Mouse (Mus musculus): ENCODE measurements around the gene Tmem258.
"Not testable (repeated sequence)": the region's sequence is repeated elsewhere in the genome, so short reads cannot be mapped to it uniquely, and the experiment has no call there.

Gene Tmem258

DNA sequence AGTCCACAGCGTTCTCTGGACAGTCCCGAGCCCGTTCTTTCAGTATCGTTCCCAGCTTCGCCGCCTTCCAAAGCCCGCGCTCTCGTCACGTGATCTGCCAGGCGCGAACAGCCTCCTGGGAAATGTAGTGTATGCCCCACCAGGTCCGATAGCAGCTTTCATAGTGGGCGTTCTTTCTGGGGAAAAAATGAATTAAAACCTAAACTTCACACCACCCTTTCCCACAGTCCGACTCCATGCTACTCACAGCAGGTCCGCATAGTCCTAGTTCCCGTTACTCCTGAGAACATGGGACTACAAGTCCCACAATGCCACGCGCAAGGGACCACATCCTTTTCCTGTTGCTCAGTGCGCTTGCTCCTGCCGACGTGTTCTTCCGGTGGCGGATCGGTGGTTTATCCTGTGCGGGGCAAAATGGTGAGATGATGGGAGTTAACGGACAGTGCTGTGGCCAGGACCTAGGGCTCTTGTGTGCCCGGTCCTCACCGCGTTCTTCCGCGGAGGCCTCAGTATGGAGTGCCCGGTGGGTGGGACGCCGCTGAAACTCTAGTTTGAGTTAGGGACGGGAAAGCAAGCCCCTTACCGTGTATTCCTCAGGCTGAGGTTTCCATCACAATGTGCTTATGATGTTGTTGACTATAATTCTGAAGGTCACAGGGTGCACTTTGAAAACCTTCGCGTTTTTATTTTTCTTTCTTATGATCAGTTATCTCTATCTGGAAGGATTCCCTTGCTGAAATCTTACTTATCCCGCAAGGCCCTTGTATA lies at the start of gene Tmem258, which contains the start of gene Fen1:
Gene Tmem258 (plus strand): TSS at position 167 of the 768 bp plus-strand sequence.
Gene Fen1 (minus strand): TSS at position 322 of the 768 bp plus-strand sequence.
- peak; percentile 85 to 90 for DNase-seq (ENCODE audit: low spot score in 2 of 2)

DNA sequence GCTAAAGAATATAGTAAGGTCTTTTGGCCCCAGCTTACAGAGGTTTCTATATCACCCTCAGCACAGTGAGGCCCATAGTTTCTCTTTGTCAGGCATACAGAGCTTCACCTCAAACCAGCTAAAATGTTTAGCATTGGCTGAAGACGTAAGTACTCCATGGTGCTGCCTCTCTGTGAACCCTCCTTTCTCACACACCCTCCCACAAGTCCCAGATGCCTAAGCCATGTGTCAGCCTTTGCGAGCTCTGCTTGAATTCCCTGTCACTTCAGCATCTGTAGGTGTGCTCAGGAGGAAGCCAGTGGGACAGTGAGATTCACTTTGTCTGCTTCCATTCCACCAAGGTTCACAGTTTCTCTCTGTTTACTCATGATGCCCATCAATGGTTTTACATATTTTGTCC lies 46.1 kb upstream of the Tmem258 start:
- no peak for DNase-seq (ENCODE audit: low spot score in 2 of 2)

DNA sequence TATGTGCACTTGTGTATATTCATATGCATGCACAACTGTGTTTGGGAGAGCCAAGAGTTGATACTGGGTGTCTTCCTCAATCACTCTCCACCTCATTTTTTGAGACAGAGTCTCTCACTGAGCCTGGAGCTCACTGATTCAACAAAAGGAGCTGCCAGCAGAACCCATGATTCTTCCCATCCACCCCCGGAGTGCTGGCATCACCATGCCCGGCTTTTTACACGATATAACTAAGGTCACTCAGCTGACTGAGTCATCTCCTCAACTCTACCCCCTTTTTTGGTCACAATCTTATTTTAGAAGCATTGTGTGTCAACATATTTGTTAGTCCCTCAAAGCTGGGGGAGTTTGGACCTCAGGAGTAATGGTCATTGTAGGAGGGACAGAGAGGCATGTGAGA lies 39.9 kb upstream of the Tmem258 start:
- DNase-seq (ENCODE audit: low spot score in 2 of 2) = no peak

DNA sequence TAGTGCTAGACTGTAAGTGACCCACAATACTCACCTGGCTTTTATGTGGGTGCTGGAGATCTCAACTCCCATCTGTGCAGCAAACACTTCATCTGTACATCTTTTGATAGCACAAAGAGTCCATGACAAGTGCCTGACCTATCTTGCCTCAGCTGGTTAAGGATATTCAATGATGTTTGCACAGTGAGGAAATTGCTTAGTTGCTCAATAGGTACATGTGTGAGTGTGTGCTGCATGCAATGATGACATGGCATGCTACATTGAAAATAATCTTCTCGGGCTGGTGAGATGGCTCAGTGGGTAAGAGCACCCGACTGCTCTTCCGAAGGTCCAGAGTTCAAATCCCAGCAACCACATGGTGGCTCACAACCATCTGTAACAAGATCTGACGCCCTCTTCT lies 37.9 kb upstream of the Tmem258 start:
- DNase-seq (ENCODE audit: low spot score in 2 of 2) = not testable (repeated sequence)

DNA sequence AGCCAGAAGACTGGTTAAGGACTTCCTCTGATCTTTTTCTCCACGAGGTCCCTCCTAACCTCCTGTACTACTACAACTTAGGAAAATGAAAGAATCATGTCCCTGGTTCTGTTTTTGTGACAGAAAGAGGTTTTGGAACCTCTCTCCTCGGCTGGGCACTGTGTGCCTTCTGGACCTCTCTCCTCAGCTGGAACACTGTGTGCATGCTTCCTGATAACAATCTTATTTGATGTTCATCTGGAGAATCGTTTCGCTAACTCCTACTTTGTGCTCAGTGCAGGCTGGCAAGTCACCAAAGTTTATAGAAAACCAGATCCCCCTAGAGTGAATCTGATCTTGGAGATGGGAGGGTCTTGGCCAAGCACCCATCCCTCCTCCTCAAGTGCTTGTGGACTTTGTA lies 36.7 kb upstream of the Tmem258 start:
- DNase-seq (ENCODE audit: low spot score in 2 of 2) = no peak

DNA sequence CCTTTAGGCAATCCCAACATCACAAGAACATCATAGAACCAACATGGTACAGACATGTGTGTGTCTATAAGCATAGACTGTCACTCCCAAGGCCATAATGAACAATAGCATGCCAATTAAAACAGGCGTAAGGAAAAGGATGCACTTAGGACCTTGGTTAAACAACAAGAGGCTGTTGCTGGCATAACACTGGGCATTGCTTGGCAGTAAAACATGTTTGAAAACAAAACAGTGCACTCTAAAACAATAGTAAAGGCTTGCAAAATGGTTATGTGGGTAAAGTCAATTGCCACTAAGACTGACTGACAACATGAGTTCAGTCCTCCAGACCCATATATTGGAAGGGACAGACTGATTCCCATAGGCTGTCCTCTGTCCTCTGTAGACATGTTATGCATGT lies 35.9 kb upstream of the Tmem258 start:
- no peak for DNase-seq (ENCODE audit: low spot score in 2 of 2)

DNA sequence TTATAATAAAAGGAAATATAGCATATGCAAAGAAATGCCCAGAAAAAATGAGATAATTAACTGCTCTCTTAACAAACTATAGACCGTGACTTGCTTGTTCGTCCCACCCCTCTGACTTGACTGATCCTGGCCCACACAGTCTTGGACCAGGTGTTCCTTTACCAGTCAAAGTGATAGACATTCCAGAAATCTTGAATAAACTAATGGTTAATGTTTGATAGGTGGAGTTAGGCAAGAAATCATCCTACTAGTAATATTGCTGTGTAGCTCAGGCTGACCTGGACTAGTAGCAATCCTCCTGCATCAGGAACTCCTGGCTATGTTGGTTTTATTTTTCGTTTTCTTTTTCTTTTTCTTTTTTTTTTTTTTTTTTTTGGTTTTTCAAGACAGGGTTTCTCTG lies 35.4 kb upstream of the Tmem258 start:
- DNase-seq (ENCODE audit: low spot score in 2 of 2) = no peak

DNA sequence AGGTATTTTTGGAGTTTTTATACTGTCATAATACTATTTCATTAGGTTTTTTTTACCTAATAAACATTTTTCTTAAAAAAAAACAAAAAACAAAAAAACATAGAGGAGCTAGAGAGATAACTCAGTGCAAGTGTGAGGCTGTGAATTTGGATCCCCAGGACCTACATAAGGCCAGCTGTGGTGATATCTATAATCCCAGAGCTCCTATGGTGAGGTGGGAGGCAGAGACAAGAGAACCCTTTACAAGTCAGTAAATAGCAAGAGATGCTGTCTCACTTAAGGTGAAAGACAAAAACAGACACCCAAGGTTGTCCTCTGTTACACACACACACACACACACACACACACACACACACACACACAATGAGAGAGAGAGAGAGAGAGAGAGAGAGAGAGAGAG lies 34.6 kb upstream of the Tmem258 start:
- no peak for DNase-seq (ENCODE audit: low spot score in 2 of 2)

DNA sequence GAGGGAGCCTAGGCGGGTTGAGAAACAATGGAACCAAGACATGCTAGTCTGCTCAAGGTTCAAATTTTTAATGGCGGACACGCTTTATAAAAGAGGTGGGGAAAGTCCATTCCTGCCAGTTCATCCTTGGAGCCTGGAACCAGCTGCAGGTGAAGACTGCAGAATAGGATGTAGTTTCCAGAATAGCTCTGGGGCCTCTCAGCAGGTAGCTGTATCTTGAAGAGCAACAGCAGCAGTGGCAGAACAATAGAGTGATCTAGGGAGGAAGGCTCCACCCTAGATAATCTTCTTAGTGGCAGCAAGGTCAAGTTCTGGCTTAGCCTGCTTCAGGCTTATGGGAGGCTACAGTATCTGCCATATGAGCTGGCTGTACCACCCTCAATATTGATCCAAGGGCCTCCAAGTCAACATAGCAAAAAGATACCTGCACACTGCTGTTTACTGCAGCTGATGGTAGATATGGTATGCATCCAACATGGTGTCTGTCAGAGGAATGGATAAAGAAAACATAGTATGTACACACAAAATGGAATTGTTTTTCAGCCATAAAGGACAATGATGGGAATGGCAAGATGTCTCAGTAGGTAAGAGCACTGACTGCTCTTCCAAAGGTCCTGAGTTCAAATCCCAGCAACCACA lies 34.0 kb upstream of the Tmem258 start:
- DNase-seq (ENCODE audit: low spot score in 2 of 2) = not testable (repeated sequence)

DNA sequence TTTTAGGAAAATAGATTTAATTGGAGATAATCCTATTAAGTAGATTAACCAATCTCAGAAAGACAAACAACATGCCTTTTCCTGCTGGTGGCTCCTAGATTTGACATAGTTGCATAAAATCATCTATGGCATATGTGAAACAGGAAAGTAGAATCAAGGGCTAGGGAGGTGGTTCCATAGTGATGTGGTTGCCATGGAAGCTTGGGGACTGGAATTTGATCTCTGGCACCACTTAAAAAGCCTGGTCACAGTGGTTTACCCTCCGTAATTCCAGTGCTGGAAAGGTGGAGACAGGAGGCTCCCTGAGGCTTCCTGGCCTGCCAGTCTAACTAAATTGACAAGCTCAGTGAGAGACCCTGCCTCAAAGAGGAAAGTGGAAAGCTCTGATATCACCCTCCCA lies 33.3 kb upstream of the Tmem258 start:
- DNase-seq (ENCODE audit: low spot score in 2 of 2) = no peak

DNA sequence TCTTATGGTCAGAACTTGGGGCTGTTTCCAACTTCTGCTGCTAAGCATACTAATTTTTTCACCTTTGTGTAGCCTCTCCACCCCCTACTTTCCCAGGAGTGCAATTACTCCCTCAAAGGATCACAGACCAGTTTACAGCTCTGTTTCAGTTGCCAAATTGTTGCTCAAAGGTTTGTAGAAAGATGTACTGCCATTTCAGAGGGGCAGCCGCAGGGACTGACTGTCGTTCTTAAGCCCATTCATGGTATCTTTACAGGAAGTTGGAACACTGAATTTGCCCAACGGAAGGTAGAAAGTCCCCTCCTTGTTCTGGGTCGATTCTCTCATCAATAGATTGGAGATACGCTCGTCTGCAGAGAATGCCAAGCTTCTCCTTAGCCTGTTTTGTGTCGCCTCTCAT lies 32.5 kb upstream of the Tmem258 start:
- DNase-seq (ENCODE audit: low spot score in 2 of 2) = no peak

DNA sequence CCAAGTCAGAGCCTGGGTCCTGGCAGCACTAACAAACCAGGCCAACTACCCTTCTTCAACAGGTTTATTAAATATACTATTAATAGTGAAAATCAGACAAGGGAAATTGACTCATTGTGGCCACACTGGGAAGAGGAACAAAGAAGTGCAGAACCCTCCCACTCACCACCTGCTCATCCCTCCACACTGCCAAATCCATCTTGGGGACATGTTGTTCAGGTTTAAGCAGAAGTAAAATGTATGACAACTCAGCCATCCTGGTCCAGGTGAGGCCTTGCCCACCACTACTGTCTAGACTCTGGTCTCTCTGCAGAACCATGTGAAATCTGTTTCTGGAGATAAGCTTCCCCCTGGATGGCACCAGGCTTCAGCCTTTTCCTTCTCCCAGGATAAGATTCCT lies 32.0 kb upstream of the Tmem258 start:
- no peak for DNase-seq (ENCODE audit: low spot score in 2 of 2)

DNA sequence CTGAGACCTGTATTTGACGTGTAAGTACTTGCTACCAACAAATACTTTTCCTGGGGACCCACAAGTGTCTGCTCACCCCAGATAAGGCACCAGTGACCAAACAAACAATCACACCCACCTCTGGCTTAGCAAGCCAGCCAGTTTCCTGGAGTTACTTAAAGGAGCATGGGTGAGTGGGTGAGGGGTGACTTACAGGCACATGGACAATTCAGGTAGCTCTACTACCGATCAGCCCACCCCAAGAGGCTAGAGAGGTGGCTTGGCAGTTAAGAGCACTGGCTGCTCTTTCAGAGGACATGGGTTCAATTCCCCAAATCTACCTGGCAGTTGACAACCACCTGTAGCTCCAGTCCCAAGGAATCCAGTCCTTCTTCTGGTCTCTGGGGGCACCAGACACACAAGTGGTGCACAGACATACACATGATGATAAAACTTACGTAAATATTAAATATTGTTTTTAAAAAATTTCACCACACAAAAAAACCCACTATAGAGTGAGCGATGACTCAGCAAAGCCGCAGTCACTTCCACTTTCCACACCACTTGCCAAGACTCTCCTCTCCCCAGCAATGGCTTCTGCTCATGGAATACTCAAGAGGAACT lies 30.6 kb upstream of the Tmem258 start:
- DNase-seq (ENCODE audit: low spot score in 2 of 2) = peak; percentile 32 to 72

DNA sequence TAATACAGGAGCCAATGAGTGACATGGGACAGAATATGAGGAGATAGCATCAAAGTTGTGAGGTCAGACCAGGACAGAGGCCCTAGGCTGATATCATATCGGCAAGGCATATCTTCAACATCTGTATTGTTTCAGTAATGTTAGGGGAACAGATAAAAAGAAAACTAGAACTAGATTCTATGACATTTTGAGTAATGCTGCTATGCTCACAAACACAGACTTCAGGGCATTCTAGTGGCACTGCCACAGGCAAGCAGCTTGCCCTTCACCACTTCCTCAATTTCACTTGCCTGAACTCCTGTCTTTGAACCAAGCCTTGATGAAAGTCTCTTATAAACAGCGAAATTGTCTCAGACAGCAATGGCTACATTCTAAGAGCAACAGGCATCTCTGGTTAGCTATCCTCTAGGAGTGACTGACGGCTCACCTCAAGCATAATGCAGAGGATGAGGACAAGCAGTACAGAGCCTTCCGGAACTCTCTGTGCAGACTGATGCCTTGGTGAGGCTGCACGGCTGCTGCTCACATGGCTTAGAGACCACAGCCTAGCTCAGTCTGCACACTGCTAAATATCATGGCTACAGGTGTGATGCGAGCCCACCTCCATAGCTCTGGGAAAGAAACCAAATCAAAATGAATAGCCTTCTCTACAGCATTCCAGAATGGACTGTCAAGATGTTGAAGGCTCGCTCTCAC lies 29.8 kb upstream of the Tmem258 start:
- no peak for DNase-seq (ENCODE audit: low spot score in 2 of 2)

DNA sequence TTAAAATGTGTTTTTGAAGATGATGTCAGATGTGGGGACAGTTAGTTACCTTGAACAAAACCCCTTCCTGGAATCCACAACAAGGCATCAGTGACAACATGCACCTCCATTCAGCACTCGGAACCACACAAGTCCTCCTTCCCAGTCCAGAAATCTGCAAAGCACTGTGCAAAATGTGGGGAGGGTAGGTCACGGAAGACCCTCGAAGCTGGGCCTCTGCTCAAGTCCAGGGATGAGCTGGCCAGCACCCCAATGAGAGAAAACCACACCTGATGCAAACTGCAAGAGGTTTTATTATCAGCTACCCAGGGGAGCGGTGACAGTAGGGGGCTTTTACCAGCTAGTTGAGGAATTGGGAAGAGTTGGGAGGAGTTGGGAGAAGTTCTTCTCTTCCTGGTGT lies 28.9 kb upstream of the Tmem258 start:
- DNase-seq (ENCODE audit: low spot score in 2 of 2) = no peak

DNA sequence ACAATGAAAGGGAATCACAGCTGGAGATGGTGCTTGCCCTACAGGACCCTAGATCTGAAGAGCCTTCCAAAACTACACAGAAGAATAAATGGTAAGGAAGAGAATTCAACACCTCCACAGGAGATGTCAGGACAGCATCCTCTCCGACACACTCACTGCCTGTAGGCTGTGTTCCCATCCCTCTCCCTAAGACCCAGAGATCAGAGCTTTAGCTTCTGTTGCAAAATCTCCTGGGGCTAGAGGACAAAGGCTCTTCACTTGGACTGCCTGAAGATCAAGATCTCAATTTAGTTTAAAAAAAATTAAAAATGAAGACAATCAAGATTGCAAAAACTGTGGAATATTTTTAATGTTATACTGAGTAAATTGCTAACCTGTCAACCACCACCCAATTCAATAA lies 27.3 kb upstream of the Tmem258 start:
- no peak for DNase-seq (ENCODE audit: low spot score in 2 of 2)

DNA sequence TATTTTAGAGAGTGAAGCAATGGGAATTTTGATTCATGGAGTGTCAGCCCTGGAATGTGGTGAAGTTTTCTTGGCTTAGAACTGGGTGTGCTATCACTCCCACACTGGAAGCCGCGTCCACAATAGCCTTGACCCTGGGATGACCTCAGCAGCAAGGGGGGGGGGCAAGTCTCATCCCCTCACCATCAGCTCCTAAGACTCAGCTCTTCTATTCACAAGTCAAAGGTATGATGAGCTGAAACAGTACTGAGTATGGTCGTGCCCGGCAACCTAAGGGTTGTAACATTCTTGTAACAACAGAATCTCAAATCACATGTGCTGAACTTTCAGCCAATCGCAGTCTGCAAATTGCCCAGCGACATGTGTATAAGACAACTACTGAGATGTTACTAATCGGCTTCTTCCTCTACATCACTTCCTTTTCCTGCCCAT lies 26.9 kb upstream of the Tmem258 start:
- DNase-seq (ENCODE audit: low spot score in 2 of 2) = no peak

DNA sequence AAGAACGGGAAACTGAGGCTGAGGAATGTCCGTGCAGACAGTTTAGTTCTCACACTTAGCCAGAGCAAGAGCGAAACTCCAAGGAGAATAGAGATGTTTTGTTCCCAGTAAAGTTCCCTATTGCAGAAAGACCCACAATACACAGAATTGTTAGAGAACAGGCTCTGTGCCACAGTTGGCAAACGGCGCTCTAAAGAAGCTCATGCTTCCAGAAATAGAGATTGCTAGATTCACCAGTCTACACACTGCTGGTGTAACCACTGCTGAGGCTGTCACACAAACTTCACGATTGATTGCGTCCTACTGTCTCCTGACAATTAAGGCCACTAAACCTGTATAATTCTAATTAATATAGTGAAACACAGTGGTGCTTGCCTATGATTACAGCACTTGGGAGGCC lies 22.6 kb upstream of the Tmem258 start:
- no peak for DNase-seq (ENCODE audit: low spot score in 2 of 2)

DNA sequence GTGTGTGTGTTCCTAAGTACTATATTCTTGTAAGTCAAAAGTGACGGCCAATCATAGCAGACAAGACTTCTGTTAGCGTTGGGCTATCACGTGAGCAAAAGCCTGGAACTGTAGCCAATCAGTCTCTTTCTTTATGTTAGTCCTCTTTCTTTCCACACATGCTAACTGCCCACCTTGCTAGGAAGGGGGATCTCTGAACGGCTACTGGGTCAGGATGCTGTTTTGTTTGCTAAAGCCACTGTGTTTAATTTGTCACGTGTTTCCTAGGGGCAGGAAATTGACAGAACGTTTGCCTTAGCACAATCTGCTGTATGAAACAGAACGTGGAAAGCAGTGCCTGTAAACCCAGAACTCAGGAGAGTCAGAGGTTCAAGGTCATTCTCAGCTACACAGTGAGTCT lies 21.7 kb upstream of the Tmem258 start:
- no peak for DNase-seq (ENCODE audit: low spot score in 2 of 2)

DNA sequence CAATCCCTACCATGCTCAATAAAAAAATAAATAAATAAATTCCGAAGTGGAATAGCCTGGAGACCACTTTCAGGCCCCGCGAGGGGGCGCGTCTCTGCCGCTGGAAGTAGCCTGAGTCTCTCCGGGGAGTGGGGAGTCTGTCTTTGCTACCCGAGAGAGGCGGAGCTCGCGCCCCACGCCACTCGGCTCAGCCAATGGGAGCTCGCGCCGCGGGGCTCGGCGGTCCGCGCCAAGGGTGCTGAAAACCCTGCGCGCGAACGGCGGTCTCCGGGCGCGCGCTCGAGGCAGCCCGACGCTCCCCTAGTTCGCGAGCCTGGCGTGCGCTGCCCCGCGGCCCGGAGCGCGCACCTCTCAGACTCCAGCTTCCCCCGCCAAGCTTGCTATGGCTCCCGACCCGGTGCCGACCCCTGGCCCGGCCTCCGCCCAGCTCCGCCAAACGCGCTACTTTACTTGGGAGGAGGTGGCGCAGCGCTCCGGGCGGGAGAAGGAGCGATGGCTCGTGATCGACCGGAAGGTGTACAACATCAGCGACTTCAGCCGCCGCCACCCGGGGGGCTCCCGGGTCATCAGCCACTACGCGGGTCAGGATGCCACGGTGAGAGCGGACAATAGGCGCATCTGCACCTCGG lies 21.0 kb upstream of the Tmem258 start, which contains the start of gene Fads1:
Gene Fads1 (plus strand): TSS at position 219 of the 629 bp plus-strand sequence.
- peak; percentile 86 to 87 for DNase-seq (ENCODE audit: low spot score in 2 of 2)

DNA sequence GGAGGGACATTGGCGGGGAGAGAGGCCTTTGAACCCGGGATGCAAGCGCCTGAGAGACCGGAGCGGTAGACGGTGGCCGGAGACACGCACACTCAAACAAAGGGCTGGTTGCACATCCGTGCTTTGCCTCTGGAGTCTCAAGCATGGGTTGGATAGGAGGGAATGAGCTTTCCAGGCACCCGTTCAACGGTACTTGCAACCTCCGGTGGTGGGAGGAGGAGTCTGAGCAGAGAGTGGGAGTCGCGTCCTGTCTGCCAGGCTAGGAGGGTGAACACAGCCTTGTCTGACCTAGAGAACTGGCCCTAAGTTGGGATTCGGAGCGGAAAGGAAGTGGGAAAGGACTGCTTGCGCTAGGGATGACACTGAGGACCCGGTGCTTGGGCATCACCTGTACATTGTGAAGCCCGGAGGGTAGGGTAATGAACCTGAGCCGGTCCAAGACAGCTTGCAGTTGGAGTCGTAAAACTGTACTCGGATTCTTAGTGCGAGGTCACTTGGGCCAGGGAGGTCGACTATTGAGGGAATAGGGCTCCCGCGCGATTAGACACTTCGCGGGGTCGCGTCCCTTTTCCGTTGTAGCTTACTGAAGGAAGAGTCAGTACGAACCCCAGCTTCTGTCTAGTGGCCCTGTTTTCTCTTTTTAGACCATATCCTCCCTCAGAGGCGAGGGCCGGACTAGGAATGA lies 20.4 kb upstream of the Tmem258 start:
- peak; percentile 24 to 45 for DNase-seq (ENCODE audit: low spot score in 2 of 2)

Data from spleen, postnatal 36 days (tissue).